Mouse (Mus musculus): Measurements from ENCODE around the gene Dmp1.

Gene Dmp1

GRCm38 (mm10) chr5:104261908-104262461, 59.6 kb downstream of the Dmp1 start:
- no peak for DNase-seq (ENCODE audit: low spot score)

GRCm38 (mm10) chr5:104263014-104263776, 60.8 kb downstream of the Dmp1 start:
- no peak for DNase-seq (ENCODE audit: low spot score)
